Mouse (Mus musculus): ENCODE data around the gene Cgas.

The Cgas gene

GRCm38 (mm10) chr9:78463337-78463736, 20.3 kb upstream of the Cgas start:
- DNase-seq (ENCODE audit: low read depth, low spot score) = no peak

- no peak for DNase-seq (ENCODE audit: low read depth, low spot score)
Measured at GRCm38 (mm10) chr9:78457026-78457425, 14.0 kb upstream of the Cgas start.

GRCm38 (mm10) chr9:78451382-78451781, 8.3 kb upstream of the Cgas start:
- DNase-seq (ENCODE audit: low read depth, low spot score) = no peak

DNA sequence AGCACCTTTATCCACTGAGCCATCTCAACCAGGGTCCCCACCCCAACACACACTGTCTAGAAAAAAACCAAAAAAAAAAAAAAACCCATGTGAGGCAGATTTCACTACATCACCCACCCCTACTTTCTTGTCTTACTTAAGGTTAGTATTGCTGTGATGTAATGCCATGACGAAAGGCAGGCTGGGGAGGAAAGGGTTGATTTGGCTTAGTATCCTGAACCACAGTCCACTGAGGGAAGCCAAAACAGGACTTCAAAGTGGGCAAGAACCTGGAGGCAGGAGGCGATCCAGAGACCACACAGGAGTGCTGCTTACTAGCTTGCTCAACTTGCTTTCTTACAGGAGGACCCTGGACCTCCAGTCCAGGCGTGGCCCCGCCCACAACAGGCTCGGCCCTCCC, 7.4 kb upstream of the Cgas start:
- DNase-seq (ENCODE audit: low read depth, low spot score) = no peak

- peak; percentile 78 for DNase-seq (ENCODE audit: low read depth, low spot score)
Measured at GRCm38 (mm10) chr9:78447973-78448873, 5.2 kb upstream of the Cgas start, which contains the start of the genes Mto1 and Gm17324. Gene Mto1, plus strand, starts transcription at chr9:78448208. Gene Gm17324, minus strand, starts transcription at chr9:78448786.

- no peak for DNase-seq (ENCODE audit: low read depth, low spot score)
Measured at GRCm38 (mm10) chr9:78447606-78447972, 4.6 kb upstream of the Cgas start.

- DNase-seq (ENCODE audit: low read depth, low spot score) = no peak
Measured at GRCm38 (mm10) chr9:78442237-78442578, 829 bp downstream of the Cgas start.

DNA sequence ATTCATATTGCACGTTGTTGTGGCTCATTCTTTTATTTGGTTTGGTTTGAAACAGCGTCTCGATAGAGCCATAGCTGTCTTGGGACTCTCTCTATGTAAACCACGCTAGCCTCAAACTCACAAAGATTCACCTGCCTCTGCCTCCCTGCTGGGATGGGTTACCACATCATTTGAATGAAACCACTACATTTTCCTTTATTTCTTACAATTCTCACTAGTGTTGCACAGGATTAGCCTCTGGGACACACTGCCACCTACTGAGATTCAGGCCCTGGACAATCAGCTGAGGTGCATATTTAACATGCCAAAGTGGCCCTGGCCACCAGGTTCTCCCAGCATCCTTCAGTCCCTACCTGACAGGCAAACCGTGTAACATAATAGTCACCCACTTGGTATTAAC, 3.6 kb downstream of the Cgas start:
- no peak for DNase-seq (ENCODE audit: low read depth, low spot score)

DNA sequence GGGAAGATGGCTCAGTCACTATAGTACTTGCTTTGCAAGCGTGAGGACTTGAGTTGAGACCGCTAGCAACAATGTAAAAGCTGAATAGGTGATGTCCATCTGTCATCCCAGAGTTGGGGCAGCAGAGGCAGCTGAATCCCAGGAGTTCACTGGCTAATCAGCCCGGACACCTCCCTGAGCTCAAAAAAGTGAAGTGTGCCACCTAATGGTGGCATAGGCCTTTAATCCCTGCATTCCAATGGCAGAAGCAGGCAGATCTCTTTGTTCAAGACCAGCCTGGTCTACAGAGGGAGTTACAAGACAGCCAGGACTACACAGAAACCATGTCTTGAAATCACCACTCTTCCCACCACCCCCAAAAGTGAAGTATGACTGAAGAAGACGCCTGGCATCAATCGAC, 10.6 kb downstream of the Cgas start:
- DNase-seq (ENCODE audit: low read depth, low spot score) = no peak

- DNase-seq (ENCODE audit: low read depth, low spot score) = no peak
Measured at GRCm38 (mm10) chr9:78430486-78430885, 12.6 kb downstream of the Cgas start.

DNA sequence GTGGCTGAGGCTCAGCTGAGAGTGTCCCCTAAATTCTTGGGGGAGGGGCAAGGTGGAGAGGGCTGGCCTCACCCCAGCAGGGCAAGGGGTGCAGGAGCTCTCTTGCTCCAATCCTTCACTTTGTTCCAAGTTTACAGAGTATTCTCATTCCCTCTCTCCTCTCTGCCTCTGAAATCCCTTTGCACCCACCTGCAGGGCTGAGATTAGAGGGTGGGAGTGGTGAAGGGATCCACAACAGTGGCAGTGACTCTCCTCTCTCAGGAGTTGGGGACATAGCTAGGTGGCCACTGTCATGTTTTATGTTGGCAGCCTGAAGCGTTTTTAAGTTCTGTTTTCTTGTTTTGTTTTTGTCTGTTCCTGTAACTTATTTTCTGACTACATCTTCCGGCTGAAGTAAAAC, 13.5 kb downstream of the Cgas start:
- no peak for DNase-seq (ENCODE audit: low read depth, low spot score)

- no peak for DNase-seq (ENCODE audit: low read depth, low spot score)
Measured at GRCm38 (mm10) chr9:78428870-78429432, 14.1 kb downstream of the Cgas start.

GRCm38 (mm10) chr9:78428185-78428584, 14.9 kb downstream of the Cgas start:
- no peak for DNase-seq (ENCODE audit: low read depth, low spot score)

DNA sequence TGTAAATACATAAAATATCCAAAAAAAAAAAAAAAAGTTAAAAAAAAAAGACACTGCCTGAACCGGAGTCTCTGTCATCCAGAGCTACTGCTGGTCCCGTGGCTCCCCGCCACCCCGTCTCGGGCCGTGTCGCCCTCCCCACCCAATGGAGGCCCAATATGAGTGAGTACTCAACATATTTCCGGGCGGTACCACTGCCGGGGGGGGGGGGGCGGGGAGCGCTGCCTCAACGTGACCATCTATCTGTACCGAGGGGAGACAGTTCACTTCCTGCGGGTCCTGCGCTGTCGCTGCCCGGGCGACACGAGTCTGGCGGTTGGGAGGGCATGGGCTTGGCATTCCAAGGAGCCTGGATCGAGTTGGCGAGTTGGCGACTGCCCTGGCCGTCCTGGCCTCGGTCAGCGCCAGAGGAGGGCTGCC, 15.7 kb downstream of the Cgas start:
- no peak for DNase-seq (ENCODE audit: low read depth, low spot score)

DNA sequence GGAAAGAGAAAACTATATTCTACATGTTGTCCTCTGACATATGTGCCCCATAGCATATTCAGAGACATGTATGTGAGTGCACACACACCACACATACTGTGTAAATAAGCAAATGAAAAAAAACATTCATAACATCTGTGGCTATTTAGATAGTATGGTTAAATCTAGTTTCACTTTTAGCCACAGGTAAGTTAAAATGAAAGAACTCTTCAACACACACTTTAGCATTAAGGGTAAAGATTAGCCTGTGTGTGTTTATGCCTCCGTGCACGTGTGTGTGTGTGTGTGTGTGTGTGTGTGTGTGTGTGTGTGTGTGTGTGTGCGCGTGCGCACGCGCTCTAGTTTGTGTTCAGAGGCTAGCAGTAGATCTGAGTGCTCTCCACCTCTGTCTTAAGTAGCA, 41.4 kb downstream of the Cgas start:
- no peak for DNase-seq (ENCODE audit: low read depth, low spot score)

DNA sequence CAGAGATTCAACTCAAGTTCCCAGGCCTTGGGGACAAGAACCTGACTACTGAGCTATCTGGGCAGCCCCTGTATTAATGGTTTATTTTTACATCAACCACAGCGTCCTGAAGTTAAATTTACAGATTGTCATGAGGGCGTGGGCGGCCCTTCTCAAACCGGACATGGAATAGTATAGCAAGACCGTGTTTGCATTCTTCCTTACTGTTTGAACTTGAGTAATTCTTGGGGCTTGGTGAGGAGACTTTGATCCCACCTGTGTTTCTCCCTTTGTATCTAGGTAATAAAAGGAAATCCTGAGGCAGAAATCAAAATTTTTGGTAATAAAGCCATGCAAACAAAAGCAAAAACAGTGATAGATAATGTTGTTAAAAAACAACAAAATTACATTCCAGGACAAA, 42.5 kb downstream of the Cgas start:
- no peak for DNase-seq (ENCODE audit: low read depth, low spot score)

DNA sequence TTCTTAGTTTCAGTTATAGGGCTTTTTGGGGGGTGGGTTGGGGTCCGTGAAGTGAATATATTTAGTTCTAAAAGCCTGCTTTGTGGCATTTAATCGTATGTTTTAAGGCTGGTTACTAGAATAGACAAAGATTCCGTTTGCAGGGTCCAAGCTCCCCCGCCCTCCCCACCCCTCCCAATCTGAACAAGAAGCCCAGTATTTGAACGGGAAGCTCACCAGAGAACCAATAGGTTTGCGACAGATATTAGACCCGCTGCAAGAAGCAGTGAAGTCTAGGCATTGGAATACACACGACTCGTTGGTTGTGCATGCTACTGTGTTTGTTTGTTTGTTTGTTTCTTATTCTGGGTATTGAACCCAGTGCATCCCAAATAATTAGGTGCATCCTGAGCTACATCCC, 46.5 kb downstream of the Cgas start:
- no peak for DNase-seq (ENCODE audit: low read depth, low spot score)

DNA sequence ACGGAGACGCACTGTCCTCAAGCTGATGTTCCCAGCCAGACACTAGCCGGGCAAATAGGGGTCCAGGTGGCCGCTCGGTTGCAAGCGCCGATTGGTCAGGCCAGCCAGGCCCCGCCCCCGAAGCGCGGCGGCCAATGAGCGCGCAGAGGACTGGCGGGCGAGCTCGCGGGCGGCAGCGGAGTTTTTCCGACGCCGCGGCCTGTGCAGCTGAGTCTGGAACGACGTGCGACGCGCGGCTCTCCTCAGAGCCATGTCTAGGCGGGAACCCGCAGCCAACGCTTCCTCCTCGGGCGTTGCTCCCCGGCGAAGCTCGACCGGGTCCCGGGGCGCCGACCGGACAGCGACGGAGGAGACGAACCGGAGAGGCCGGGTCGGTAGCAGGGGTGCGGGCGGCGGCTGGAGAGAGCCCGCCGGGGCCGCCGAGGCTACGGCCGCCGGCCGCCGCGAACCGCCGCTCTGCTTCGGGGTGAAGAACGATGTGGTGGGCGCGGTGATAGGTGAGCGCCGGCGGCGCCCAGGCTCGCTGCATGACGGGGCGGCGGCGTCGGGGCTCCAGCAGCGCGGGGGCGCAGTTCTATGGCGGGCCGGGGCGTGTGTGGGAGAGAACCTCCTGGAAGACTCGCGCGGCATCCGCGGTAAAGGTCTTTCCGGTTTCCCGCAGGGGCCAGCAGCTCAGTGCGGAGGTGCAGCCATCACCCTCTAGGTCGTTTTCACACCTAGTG, 47.2 kb downstream of the Cgas start, which contains the start of gene Ddx43:
TSS of gene Ddx43 (plus strand) at position 148 of the 722 bp plus-strand sequence.
- DNase-seq (ENCODE audit: low read depth, low spot score) = peak; percentile 6

GRCm38 (mm10) chr9:78395244-78395629, 47.8 kb downstream of the Cgas start:
- no peak for DNase-seq (ENCODE audit: low read depth, low spot score)

- peak; percentile 11 for DNase-seq (ENCODE audit: low read depth, low spot score)
Measured at GRCm38 (mm10) chr9:78394602-78395001, 48.4 kb downstream of the Cgas start.

GRCm38 (mm10) chr9:78393741-78394140, 49.3 kb downstream of the Cgas start:
- DNase-seq (ENCODE audit: low read depth, low spot score) = no peak

DNA sequence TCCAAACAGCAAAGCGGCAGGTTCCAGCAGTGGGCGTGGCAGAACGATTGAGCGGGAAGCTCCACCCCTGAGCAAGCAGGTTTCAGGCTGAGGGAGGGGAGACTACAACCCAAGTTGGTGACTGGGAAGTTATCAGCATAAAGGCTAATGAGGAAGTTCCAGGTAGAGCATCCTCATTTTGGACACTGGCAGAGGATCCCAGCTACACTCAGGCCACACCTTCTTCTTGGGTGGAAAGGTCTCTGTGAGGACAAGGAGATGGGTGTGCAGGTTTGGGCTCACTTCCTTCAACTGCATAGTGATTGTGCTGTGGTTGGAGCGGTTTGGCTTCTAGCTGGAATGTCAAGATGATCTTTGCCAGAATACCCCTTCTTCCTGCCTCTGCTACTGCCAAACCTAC, 53.1 kb downstream of the Cgas start:
- DNase-seq (ENCODE audit: low read depth, low spot score) = no peak

DNA sequence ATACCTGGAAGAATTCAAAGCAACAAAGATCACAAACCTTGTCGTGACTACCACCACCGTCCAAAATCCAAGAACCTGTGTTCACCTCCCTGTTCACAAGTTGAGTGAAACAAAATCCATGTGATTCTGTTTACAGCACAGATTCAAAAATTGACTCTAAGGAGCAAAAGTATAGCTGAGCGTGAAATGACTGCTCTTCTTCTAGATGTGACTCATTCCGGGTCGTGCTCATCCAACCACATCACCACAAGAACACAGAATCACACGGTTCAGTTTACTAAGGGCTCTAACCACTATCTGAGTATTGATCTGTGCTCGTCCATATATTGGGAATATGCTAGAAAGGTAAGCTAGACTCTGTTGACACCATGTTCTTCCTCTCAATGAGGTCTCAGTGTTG, 56.1 kb downstream of the Cgas start:
- DNase-seq (ENCODE audit: low read depth, low spot score) = no peak

Measured in telencephalon, adult 2 months (tissue).